Mouse (Mus musculus) brain, embryonic 14.5 days (tissue): ENCODE measurements around the gene Tubgcp6. TPM values are rescaled to one million over a fixed set of nuclear protein-coding genes. Genes with fewer than 3 reads are reported as not detected.

Experiments
- DNase-seq: peaks from one replicate; pipeline ENCODE4 v3.0.0-alpha.2; 2011; ENCODE audit warnings: low read depth
- CTCF ChIP-seq: fragments of 200-500 bp; IDR thresholded peaks from 2 replicates; pipeline ENCODE4 v1.5.1; 2012; ENCODE audit warnings: inconsistent platforms, mild to moderate bottlenecking, moderate library complexity, borderline replicate concordance; ENCODE audit not compliant: insufficient read depth, insufficient read length; ENCODE audit errors: extremely low read depth
- POLR2A ChIP-seq: fragments of 200-500 bp; IDR thresholded peaks from 2 replicates; pipeline ENCODE4 v1.6.1; 2012; ENCODE audit warnings: mild to moderate bottlenecking, inconsistent platforms, borderline replicate concordance; ENCODE audit not compliant: poor library complexity, insufficient read depth, insufficient read length, severe bottlenecking; ENCODE audit errors: extremely low read depth
- polyA plus RNA-seq: library from polyadenylated mRNA; depleted of rRNA; stranded (reverse); fragments of >200 nt; gene quantifications from 2 replicates; pipeline ENCODE4 v1.2.3, GENCODE M21; 2012; rRNA removed

Gene Tubgcp6
- polyA plus RNA-seq = 45.9 and 50.3 TPM in 2 replicates

DNA sequence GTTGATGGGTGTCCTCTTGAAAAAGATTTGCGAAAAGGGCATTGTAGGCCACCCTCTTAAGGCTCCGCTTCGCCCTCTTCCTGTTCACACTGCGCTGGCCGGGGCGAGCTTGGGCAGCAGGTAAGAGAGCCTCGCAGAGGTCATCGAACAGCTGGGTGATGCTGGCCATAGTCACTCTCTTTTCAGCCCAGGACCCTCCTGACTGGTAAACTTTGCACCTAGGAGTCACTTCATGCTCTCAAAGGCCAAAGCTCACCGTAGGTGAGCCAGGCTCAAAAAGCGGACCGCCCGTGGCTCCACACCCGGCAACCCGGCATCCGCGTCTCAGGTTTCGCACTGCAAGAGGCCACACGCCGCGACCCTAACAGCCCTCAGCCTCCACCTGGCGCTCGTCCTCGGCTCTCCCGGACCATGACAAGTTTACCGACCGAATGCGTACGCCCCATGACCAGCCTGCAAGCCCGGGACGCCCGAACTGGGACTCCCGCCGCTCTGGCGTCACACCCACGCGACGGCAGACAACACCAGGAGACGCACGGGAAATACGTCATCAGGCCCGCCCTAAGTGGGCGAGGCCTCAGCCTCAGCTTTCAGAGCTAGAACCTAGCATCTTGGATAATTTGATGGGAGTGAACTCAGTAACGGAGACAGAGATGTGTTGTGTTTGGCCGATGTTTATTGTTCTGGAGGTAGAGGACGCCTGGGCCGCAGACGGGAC lies at the start of gene Tubgcp6:
TSS of gene Tubgcp6 (minus strand) at position 464 of the 718 bp plus-strand sequence.
- peak; percentile 98 for DNase-seq
- peak; percentile 55; the same call in 1 of the 2 replicates for TF ChIP-seq POLR2A
- no peak for TF ChIP-seq CTCF

GRCm38 (mm10) chr15:89172276-89172935 lies 49.5 kb upstream of the Tubgcp6 start:
- DNase-seq = no peak
- TF ChIP-seq CTCF (no peak), POLR2A (no peak)

GRCm38 (mm10) chr15:89171526-89172051 lies 48.7 kb upstream of the Tubgcp6 start:
- DNase-seq = no peak
- TF ChIP-seq CTCF (no peak), POLR2A (no peak)

GRCm38 (mm10) chr15:89170102-89170501 lies 47.2 kb upstream of the Tubgcp6 start:
- no peak for TF ChIP-seq CTCF
- no peak for TF ChIP-seq POLR2A
- DNase-seq = no peak

- TF ChIP-seq CTCF (no peak), POLR2A (no peak)
- peak; percentile 93 for DNase-seq
These were observed 46.5 kb upstream of the Tubgcp6 start for GRCm38 (mm10) chr15:89169431-89169830.

DNA sequence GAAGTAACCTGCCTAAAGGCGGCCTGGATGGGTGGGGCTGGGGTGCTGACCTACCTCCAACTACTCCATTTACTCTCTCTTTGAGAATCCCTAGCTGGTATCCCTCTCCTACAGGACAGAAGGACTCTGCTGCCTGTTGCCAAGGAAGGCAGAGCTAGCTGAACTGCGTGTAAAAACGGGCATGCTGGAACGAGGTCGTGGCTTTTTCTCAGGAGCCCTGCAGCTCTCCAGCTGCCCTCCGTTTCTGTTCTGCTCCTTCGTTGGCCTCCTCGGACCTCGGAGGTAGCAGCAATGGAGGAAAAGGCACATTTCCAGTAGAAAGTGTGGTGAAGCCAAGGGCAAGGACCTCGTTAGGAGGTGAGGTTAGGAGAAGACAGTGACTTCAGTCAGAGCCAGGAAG lies 46.0 kb upstream of the Tubgcp6 start:
- no peak for TF ChIP-seq CTCF
- no peak for TF ChIP-seq POLR2A
- DNase-seq = no peak

DNA sequence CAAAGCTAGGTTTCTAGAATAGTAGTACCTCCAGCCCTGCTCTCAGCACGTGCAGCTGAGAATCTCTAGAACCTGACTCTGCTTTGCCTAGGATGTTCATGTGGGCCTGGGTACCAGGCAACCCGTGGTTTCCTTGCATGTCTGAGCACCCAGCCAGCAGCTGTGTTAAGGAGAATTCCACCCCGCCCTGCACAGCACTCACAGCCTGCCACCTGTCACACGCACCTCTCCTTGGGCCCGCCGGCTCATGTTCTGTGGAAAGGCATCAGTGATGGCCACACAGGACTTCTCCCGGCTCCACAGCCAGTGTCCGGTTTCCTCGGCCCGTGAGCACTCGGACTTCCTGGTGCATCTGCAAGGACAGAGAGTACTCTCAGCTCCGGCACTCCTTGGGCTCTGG lies 42.6 kb upstream of the Tubgcp6 start:
- no peak for DNase-seq
- no peak for TF ChIP-seq CTCF
- no peak for TF ChIP-seq POLR2A

- no peak for DNase-seq
- no peak for TF ChIP-seq CTCF
- TF ChIP-seq POLR2A = no peak
These were observed 38.5 kb upstream of the Tubgcp6 start for GRCm38 (mm10) chr15:89161397-89161796.

DNA sequence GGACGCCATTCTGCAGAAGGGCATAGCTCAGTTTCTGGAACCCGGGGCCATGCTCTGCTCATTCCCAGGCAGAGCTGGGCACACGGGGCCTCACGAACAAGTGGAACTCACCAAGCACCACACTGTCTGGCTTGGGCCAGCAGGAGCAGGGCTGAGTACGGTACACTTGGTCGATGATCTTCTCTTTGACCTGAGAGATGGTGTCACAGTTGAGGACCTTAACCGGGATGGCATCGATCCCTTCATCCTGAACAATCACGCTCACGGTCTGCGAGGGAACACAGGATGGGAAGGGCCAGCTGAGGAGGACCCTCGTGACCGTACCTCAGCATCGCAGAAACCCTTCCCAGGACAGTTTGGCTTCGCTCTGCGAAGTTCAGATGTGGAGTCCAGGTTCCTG lies 35.6 kb upstream of the Tubgcp6 start:
- DNase-seq = no peak
- no peak for TF ChIP-seq CTCF
- TF ChIP-seq POLR2A = no peak

DNA sequence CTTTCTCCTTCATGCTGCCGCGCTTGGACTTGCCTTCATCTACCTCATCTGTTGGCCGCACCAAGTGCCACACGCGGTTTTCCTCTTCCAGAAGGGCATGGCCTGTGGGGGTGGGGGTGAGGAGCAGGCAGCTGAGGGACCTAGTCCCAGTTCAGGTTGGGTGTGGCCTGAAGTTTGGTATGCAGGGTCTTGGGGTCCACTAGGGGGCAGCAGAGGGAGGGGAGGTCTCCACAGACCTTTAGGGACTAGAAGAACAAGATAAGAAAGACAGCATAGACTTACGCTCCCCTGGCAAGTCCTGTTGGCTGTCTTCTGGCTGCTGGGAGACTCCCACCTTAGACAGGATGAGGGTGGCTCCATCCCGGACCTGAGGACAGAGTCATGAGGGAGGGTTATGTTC lies 35.0 kb upstream of the Tubgcp6 start:
- TF ChIP-seq CTCF (peak; percentile 86), POLR2A (no peak)

DNA sequence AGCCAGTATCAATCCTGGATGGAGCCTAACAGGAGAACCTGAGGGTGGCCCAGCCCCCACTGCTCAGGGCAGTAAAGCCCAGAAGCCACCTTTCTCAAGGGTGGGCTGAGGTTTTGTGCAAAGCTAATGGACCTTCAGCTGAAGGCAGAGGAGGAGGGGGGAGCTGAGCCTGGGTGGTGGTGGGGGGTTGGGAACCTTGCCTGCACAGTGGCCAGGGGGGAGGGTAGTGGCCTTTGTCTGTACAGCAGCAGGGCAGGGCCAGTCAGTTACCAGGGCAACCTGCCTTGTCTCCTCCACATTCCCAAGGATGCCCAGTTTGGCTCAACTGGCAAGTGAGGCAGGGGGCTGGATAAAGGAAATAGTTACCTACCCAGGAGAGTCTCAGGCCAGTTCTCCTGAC lies 29.4 kb upstream of the Tubgcp6 start:
- no peak for TF ChIP-seq CTCF
- TF ChIP-seq POLR2A = no peak

More for the DNA sequence above, 35.0 kb upstream of the Tubgcp6 start:
- DNase-seq = peak; percentile 89

GRCm38 (mm10) chr15:89150041-89150390 lies 27.1 kb upstream of the Tubgcp6 start:
- no peak for DNase-seq
- TF ChIP-seq CTCF (no peak), POLR2A (no peak; the same call in 1 of the 2 replicates)

More for the DNA sequence above, 29.4 kb upstream of the Tubgcp6 start:
- DNase-seq = peak; percentile 85

GRCm38 (mm10) chr15:89149271-89150040 lies 26.5 kb upstream of the Tubgcp6 start, which contains the start of gene Mapk11:
Mapk11 (minus strand) TSS chr15:89149628.
- TF ChIP-seq POLR2A (peak; percentile 60), CTCF (no peak)
- peak; percentile 82 for DNase-seq

DNA sequence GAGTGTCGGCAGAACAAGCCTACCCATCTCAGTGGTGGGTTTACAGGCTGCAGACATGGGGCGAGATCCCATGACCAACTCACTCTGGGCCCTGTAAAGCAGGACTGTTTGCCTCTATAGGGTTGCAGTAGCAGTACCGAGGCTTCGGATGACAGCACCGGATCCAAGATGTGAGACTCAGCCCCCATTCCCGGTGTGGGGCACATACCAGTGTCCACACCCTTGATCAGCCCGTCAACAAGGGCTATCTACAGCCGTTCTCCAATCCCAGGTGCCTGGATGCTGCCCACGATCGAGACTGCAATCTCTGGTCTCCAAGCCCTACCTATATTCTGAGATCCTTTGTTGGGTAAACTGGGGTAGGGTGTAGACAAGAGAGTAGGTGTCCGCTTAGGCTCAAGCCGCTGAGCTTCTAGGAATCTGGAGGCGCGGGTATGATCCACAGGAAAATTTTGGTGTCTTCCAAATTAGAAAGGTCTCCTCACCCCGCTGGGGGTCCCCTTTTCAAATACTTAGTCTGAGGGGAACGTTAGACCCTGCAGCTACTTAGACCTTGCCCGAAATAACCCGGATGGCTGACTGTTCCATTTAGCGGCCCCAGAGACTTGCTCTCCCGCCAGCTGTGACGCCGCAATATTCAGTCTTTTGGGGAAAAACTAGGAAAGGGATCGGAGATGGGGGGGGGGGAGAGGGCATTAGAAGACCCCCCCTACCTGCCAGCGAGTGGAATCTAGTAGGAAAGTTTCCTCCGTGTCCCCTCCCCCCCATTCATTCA lies 25.8 kb upstream of the Tubgcp6 start:
- DNase-seq = peak; percentile 50
- TF ChIP-seq POLR2A (no peak), CTCF (no peak)
